In the genomic region with DNA sequence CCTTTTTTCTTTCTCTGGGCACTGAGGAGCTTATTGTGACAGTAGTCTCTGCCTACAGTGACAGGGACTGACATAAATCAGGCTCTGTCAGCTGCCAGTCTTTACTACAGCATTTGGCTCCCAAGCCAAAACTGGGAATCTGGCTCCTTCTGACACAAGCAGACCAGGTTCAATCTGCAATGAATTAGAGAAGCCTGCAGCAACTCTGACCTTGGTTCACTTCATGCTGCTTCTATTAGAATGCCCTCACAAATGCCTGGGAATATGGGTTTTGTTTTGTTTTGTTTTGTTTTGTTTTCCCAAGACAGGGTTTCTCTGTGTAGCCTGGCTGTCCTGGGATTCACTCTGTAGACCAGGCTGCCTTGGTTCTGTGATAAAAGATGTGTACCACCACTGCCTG, we compare ENCODE assay signal across 28 mouse cellular contexts.
DNase-seq lines count a peak whose midpoint lies in the region; ATAC-seq and TF ChIP-seq lines count a peak whose summit lies in the region.
"Had no signal": no experiment of that assay in that cellular context is flagged by ENCODE, and none has a peak within 500 bp of the region (broad histone marks: within the 10 kb centered on the region; RNA-seq: fewer than 3 reads in every experiment).

No protein-coding gene starts in this region.

- no peak for TF ChIP-seq POLR2A in brain, embryonic 14.5 days (IDR thresholded peaks at IDR 0.05; ENCODE audit: borderline replicate concordance, extremely low read depth, insufficient read depth, insufficient read length, poor library complexity, severe bottlenecking)

- ATAC-seq in heart, embryonic 11.5 days (replicated peaks; ENCODE audit: insufficient number of reproducible peaks, low FRiP score, low TSS enrichment) = no peak
- ATAC-seq: activated CD4-positive, CD25-positive, alpha-beta regulatory T cell, adult 4 months; forebrain, embryonic 15.5 days; midbrain, embryonic 15.5 days had no signal

- H3K36me3 ChIP-seq in heart, embryonic 11.5 days (ENCODE audit: control insufficient read depth, insufficient read depth, low read length) = no peaks in the 10 kb centered on the region; the same call in 1 of the 2 replicates
- H3K36me3 ChIP-seq: forebrain, embryonic 15.5 days; heart, embryonic 15.5 days; liver, embryonic 15.5 days; lung, embryonic 15.5 days; midbrain, embryonic 15.5 days; neural tube, embryonic 12.5 days had no signal

- H3K27me3 ChIP-seq in heart, embryonic 11.5 days (ENCODE audit: control insufficient read depth, insufficient read depth, low read length) = no peaks in the 10 kb centered on the region
- H3K27me3 ChIP-seq: forebrain, embryonic 15.5 days; heart, embryonic 15.5 days; liver, embryonic 15.5 days; lung, embryonic 15.5 days; megakaryocyte, embryonic 14.5 days; midbrain, embryonic 15.5 days; neural tube, embryonic 12.5 days had no signal

- no peak overlapping the region for H3K4me3 ChIP-seq in heart, embryonic 11.5 days (ENCODE audit: low read depth, low read length)
- H3K4me3 ChIP-seq: erythroblast, embryonic 14.5 days; forebrain, embryonic 15.5 days; heart, embryonic 15.5 days; limb, embryonic 10.5 days; liver, embryonic 15.5 days; lung, embryonic 15.5 days; megakaryocyte, embryonic 14.5 days; midbrain, embryonic 15.5 days; neural tube, embryonic 12.5 days had no signal

- no peak overlapping the region for H3K4me2 ChIP-seq in heart, embryonic 11.5 days
- H3K4me2 ChIP-seq: forebrain, embryonic 15.5 days; heart, embryonic 15.5 days; liver, embryonic 15.5 days; lung, embryonic 15.5 days; midbrain, embryonic 15.5 days; neural tube, embryonic 12.5 days had no signal

- H3K27ac ChIP-seq in heart, embryonic 11.5 days (ENCODE audit: low read depth, low read length) = no peak overlapping the region
- H3K27ac ChIP-seq: limb, embryonic 10.5 days; liver, embryonic 15.5 days; midbrain, embryonic 15.5 days; neural tube, embryonic 12.5 days had no signal

- no peak overlapping the region for H3K9ac ChIP-seq in heart, embryonic 11.5 days (ENCODE audit: low read depth, low read length)
- H3K9ac ChIP-seq: forebrain, embryonic 15.5 days; heart, embryonic 15.5 days; liver, embryonic 15.5 days; lung, embryonic 15.5 days; midbrain, embryonic 15.5 days; neural tube, embryonic 12.5 days had no signal

- no peaks in the 10 kb centered on the region for H3K9me3 ChIP-seq in heart, embryonic 11.5 days (replicated peaks; ENCODE audit: control insufficient read depth, low read length)
- H3K9me3 ChIP-seq: forebrain, embryonic 15.5 days; heart, embryonic 15.5 days; limb, embryonic 10.5 days; liver, embryonic 15.5 days; lung, embryonic 15.5 days; midbrain, embryonic 15.5 days; neural tube, embryonic 12.5 days had no signal

- DNase-seq in adrenal gland, postnatal 14 days = peak; percentile 25
- DNase-seq in adrenal gland, postnatal 25 days = no peak
- peak; percentile 23 for DNase-seq in heart, adult 11 months
- DNase-seq in layer of hippocampus, adult 11-12 months (ENCODE audit: low spot score) = peak; percentile 14
- no peak for DNase-seq in layer of hippocampus, postnatal 36 days
- DNase-seq in brain, embryonic 14.5 days (ENCODE audit: low read depth) = peak; percentile 57
- no peak for DNase-seq in urinary bladder, postnatal 25 days (ENCODE audit: low spot score)
- DNase-seq: adrenal gland, postnatal 10 days; cerebellum, adult 11 months; gastrocnemius, postnatal 14 days; heart, adult 18-20 months; kidney, adult 8-10 months; kidney, postnatal 10 days; liver; lung, postnatal 36 days; right cerebral cortex, postnatal 4 days; thymus, postnatal 14 days had no signal

- H3K4me1 ChIP-seq in heart, embryonic 11.5 days (ENCODE audit: control insufficient read depth, insufficient read depth, low read length) = peaks cover 5% of the 10 kb centered on the region; the same call in 1 of the 2 replicates
- H3K4me1 ChIP-seq: liver, embryonic 15.5 days had no signal

- no peak for TF ChIP-seq CTCF in brain, embryonic 14.5 days (IDR thresholded peaks at IDR 0.05; ENCODE audit: borderline replicate concordance, extremely low read depth, insufficient read depth, insufficient read length)

Comparison
In these comparisons a context has a peak if more than half of its experiments do, and no peak if none do; other contexts are left out.
1. DNase-seq: peak in adrenal gland, postnatal 14 days (single experiment), heart, adult 11 months (single experiment), layer of hippocampus, adult 11-12 months (single experiment) and brain, embryonic 14.5 days (single experiment); none in adrenal gland, postnatal 25 days (single experiment), layer of hippocampus, postnatal 36 days (0 of 2) and urinary bladder, postnatal 25 days (single experiment).